Mouse (Mus musculus) lung, embryonic 14.5 days (tissue): ENCODE measurements around the gene Rgs7. TPM values are rescaled to one million over a fixed set of nuclear protein-coding genes. Genes with fewer than 3 reads are reported as not detected.
A peak's percentile ranks its signal among the peaks of the same experiment; 100 is the strongest.

Source experiments
- ATAC-seq: fragments of 200-750 bp; cut with Nextera tagmentation; 2 replicates; pipeline ENCODE4 v1.8.0; 2017; ENCODE audit warnings: mild to moderate bottlenecking, moderate TSS enrichment, moderate library complexity; ENCODE audit not compliant: insufficient read depth
- DNase-seq: peaks from one replicate; pipeline ENCODE4 v3.0.0-alpha.2; 2015
- H3K27ac ChIP-seq: fragments of 300-500 bp; sonication (generic); 2 replicates; pipeline ENCODE4 v1.5.1; 2014; ENCODE audit warnings: low read depth, mild to moderate bottlenecking, moderate library complexity
- H3K27me3 ChIP-seq: fragments of 300-500 bp; sonication (generic); 2 replicates; pipeline ENCODE4 v1.6.1; 2014; ENCODE audit warnings: low read length, control low read depth; ENCODE audit not compliant: insufficient read depth
- H3K36me3 ChIP-seq: fragments of 300-500 bp; sonication (generic); 2 replicates; pipeline ENCODE4 v1.6.1; 2014; ENCODE audit warnings: control low read depth; ENCODE audit not compliant: insufficient read depth
- H3K4me1 ChIP-seq: fragments of 300-500 bp; sonication (generic); 2 replicates; pipeline ENCODE4 v1.6.1; 2014; ENCODE audit warnings: antibody characterized with exemption, control low read depth; ENCODE audit not compliant: insufficient read depth
- H3K4me2 ChIP-seq: fragments of 300-500 bp; sonication (generic); 2 replicates; pipeline ENCODE4 v1.6.1; 2014; ENCODE audit warnings: mild to moderate bottlenecking
- H3K4me3 ChIP-seq: fragments of 300-500 bp; sonication (generic); 2 replicates; pipeline ENCODE4 v1.5.1; 2014; ENCODE audit warnings: low read depth, low read length
- H3K9ac ChIP-seq: fragments of 300-500 bp; sonication (generic); 2 replicates; pipeline ENCODE4 v1.6.1; 2014
- H3K9me3 ChIP-seq: fragments of 300-500 bp; sonication (generic); 2 replicates; pipeline ENCODE4 v1.6.1; 2016; ENCODE audit warnings: low read depth, low read length, control low read depth
- CTCF ChIP-seq: IDR thresholded peaks from 2 replicates; pipeline ENCODE4 v1.5.1; 2016; ENCODE audit warnings: antibody characterized with exemption, low read depth
- WGBS: fragments of 180-500 bp; shearing (Covaris S2); extraction: QIAGEN DNeasy Blood & Tissue Kit; methylation state at CpG from one replicate; pipeline ENCODE4 v1.1.7; 2014; 5-methylcytosine and 5-hydroxymethylcytosine counted together
- polyA plus RNA-seq: library from polyadenylated mRNA; unstranded; fragments of >200 nt; fragmentation: Nextera tagmentation; extraction: Ambion mirVana; gene quantifications from 2 replicates; pipeline ENCODE4 v1.2.1, GENCODE M21; 2014

Gene Rgs7
- polyA plus RNA-seq, 1 experiment from 2014 or later, result 0.08 TPM

GRCm38 (mm10) chr1:175073500-175074232, 418.6 kb downstream of the Rgs7 start:
- ATAC-seq (no peak), DNase-seq (no peak)
- H3K4me3 ChIP-seq, result no peak overlapping the region
- H3K36me3 ChIP-seq, result no peaks in the 10 kb centered on the region
- 85% methylated on average over 1 of the region's 1 CpGs for WGBS
- no peaks in the 10 kb centered on the region for H3K27me3 ChIP-seq
- no peak for TF ChIP-seq CTCF
- no peaks in the 10 kb centered on the region for H3K9me3 ChIP-seq
- no peak overlapping the region for H3K9ac ChIP-seq
- H3K27ac ChIP-seq, result no peak overlapping the region
- H3K4me1 ChIP-seq, result no peaks in the 10 kb centered on the region
- no peak overlapping the region for H3K4me2 ChIP-seq

- H3K9ac ChIP-seq, result no peak overlapping the region
- TF ChIP-seq CTCF, result no peak
- H3K27ac ChIP-seq, result no peak overlapping the region
- H3K27me3 ChIP-seq, result no peaks in the 10 kb centered on the region
- H3K4me2 ChIP-seq, result no peak overlapping the region
- H3K9me3 ChIP-seq, result no peaks in the 10 kb centered on the region
- 79% methylated on average over 4 of the region's 4 CpGs for WGBS
- no peaks in the 10 kb centered on the region for H3K36me3 ChIP-seq
- H3K4me1 ChIP-seq, result no peaks in the 10 kb centered on the region
- no peak overlapping the region for H3K4me3 ChIP-seq
- DNase-seq (no peak), ATAC-seq (no peak)
Observed at GRCm38 (mm10) chr1:175069758-175070290, 422.5 kb downstream of the Rgs7 start.

GRCm38 (mm10) chr1:175049121-175049520, 443.2 kb downstream of the Rgs7 start:
- no peak overlapping the region for H3K4me2 ChIP-seq
- H3K27ac ChIP-seq, result no peak overlapping the region
- no peaks in the 10 kb centered on the region for H3K4me1 ChIP-seq
- H3K36me3 ChIP-seq, result no peaks in the 10 kb centered on the region
- TF ChIP-seq CTCF, result no peak
- H3K9me3 ChIP-seq, result no peaks in the 10 kb centered on the region
- no peaks in the 10 kb centered on the region for H3K27me3 ChIP-seq
- 83% methylated on average over 6 of the region's 6 CpGs for WGBS
- no peak overlapping the region for H3K4me3 ChIP-seq
- no peak overlapping the region for H3K9ac ChIP-seq
- no peak for ATAC-seq
- no peak for DNase-seq

GRCm38 (mm10) chr1:175041167-175041817, 451.0 kb downstream of the Rgs7 start:
- DNase-seq, result peak; percentile 77
- Histone ChIP-seq H3K36me3 (no peaks in the 10 kb centered on the region), H3K4me1 (no peaks in the 10 kb centered on the region), H3K27ac (no peak overlapping the region), H3K4me3 (no peak overlapping the region), H3K9me3 (no peaks in the 10 kb centered on the region), H3K27me3 (no peaks in the 10 kb centered on the region), H3K4me2 (no peak overlapping the region), H3K9ac (no peak overlapping the region)
- peak; percentile 62 for TF ChIP-seq CTCF
- 44% methylated on average over 4 of the region's 4 CpGs for WGBS
- ATAC-seq, result peak; percentile 83

GRCm38 (mm10) chr1:175040038-175040437, 452.3 kb downstream of the Rgs7 start:
- Histone ChIP-seq H3K9ac (no peak overlapping the region), H3K36me3 (no peaks in the 10 kb centered on the region), H3K27ac (no peak overlapping the region), H3K4me1 (no peaks in the 10 kb centered on the region), H3K4me2 (no peak overlapping the region), H3K9me3 (no peaks in the 10 kb centered on the region), H3K4me3 (no peak overlapping the region), H3K27me3 (no peaks in the 10 kb centered on the region)
- 89% methylated on average over 4 of the region's 4 CpGs for WGBS
- DNase-seq, result no peak
- no peak for TF ChIP-seq CTCF
- ATAC-seq, result no peak

- no peak overlapping the region for H3K4me3 ChIP-seq
- no peaks in the 10 kb centered on the region for H3K9me3 ChIP-seq
- H3K36me3 ChIP-seq, result no peaks in the 10 kb centered on the region
- no peaks in the 10 kb centered on the region for H3K27me3 ChIP-seq
- no peak for DNase-seq
- no peak for ATAC-seq
- H3K9ac ChIP-seq, result no peak overlapping the region
- H3K27ac ChIP-seq, result no peak overlapping the region
- no peak for TF ChIP-seq CTCF
- 55% methylated on average over 6 of the region's 6 CpGs for WGBS
- no peaks in the 10 kb centered on the region for H3K4me1 ChIP-seq
- H3K4me2 ChIP-seq, result no peak overlapping the region
Observed at GRCm38 (mm10) chr1:175039567-175039966, 452.7 kb downstream of the Rgs7 start.

GRCm38 (mm10) chr1:175035461-175035860, 456.8 kb downstream of the Rgs7 start:
- DNase-seq (no peak), ATAC-seq (no peak)
- H3K27ac ChIP-seq, result no peak overlapping the region
- 79% methylated on average over 5 of the region's 5 CpGs for WGBS
- H3K4me2 ChIP-seq, result no peak overlapping the region
- H3K4me3 ChIP-seq, result no peak overlapping the region
- no peak overlapping the region for H3K9ac ChIP-seq
- no peaks in the 10 kb centered on the region for H3K36me3 ChIP-seq
- TF ChIP-seq CTCF, result no peak
- H3K4me1 ChIP-seq, result no peaks in the 10 kb centered on the region
- H3K9me3 ChIP-seq, result no peaks in the 10 kb centered on the region
- no peaks in the 10 kb centered on the region for H3K27me3 ChIP-seq
